Mouse (Mus musculus): Measurements from ENCODE around the gene Epn2.

DNA sequence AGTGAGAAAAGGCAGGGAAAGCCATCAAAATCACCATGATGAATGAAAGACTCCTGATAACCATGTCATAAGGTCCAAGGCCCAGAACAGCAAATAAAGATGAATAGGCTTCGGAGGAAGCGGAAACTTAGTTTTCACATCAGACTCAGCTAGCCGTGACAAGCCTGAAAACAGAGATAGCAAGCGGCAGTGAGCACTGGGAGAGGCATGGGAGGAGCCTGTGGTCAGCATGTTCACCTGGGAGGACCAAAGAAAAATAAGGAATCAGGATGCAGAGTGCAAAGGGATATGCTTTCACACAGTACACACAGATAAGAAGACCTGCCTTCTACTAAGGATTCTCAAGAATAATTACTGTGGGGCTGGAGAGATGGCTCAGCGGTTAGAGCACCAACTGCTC, 19.9 kb downstream of the Epn2 start:
- TF ChIP-seq POLR2A (IDR thresholded peaks at IDR 0.05; ENCODE audit: control insufficient read depth, extremely low read depth, insufficient read depth, low read length, poor library complexity) = no peak
- no peak for TF ChIP-seq CTCF (IDR thresholded peaks at IDR 0.05; ENCODE audit: borderline replicate concordance, control insufficient read depth, extremely low read depth, insufficient read depth, low read length, poor library complexity)
